Mouse (Mus musculus): ENCODE results near the gene Zmiz1.

DNA sequence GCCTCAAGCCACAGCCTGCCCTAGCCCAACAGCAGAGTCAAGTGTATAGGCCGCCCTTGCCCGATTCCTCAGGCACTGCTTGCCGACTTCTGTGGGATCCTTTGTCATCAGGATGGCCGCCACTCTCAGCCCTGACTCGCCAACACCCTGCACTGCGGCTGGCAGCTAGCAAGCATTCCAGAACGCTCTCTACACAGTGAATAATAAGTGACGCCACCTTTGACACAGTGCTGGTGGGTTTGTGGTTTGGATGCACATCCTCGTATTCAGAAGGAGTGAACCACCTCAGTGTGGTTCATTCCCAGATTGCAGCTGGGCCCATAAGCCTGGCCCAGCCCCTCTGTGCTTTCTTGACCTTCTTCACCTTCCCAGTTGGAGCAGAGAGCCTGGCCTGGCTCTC is 17.1 kb downstream of the Zmiz1 start:
- TF ChIP-seq POLR2A (IDR thresholded peaks at IDR 0.05; ENCODE audit: insufficient read length, low read depth) = peak; percentile 28
- TF ChIP-seq MYOG (IDR thresholded peaks at IDR 0.05; ENCODE audit: control insufficient read depth in 1 of 3, insufficient read depth in 1 of 3, insufficient read length in 2 of 3, low read depth in 2 of 3) = peak in 2 of 3 experiments; percentile 13 to 60
- TF ChIP-seq TCF12 (IDR thresholded peaks at IDR 0.05; ENCODE audit: insufficient read depth, poor library complexity, severe bottlenecking) = no peak
- TF ChIP-seq MAX (IDR thresholded peaks at IDR 0.05; ENCODE audit: low read depth) = peak; percentile 47
- TF ChIP-seq USF1 (IDR thresholded peaks at IDR 0.05; ENCODE audit: low read depth) = no peak
- no peak for TF ChIP-seq MYOD1 (IDR thresholded peaks at IDR 0.05; ENCODE audit: control insufficient read depth in 1 of 3, insufficient read length in 2 of 3, low read depth in 2 of 3)
- no peak for TF ChIP-seq REST (IDR thresholded peaks at IDR 0.05; ENCODE audit: insufficient read depth, insufficient read length)
- no peak for TF ChIP-seq TCF3 (IDR thresholded peaks at IDR 0.05; ENCODE audit: insufficient read length, low read depth)
- no peak for TF ChIP-seq E2F4 (IDR thresholded peaks at IDR 0.05; ENCODE audit: insufficient read depth)
